Comparison of ENCODE assay signal across 17 mouse cellular contexts in the genomic region with DNA sequence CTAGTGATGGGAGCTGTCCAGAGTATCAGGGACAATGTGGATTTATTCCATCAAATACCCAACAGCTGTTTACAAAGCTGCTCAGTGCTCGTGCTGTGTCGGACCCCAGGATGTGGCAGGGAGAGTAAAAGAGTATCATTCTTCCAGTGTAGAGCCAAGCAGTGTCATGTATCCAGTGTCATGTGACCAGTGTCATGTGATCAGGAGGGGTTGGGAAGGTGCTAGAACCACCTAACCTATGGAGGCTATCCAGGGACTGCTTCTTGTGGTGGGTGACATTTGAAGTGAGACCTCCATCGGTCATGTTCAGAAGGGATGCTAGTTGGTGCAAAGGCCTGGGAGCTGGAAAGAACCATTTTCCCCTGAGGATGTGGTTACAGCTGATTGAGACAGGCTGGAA.
DNase-seq lines count a peak whose midpoint lies in the region; ATAC-seq and TF ChIP-seq lines count a peak whose summit lies in the region.
"Had no signal": no experiment of that assay in that cellular context is flagged by ENCODE, and none has a peak within 500 bp of the region (broad histone marks: within the 10 kb centered on the region; RNA-seq: fewer than 3 reads in every experiment).

No protein-coding gene starts in this region.

- H3K27ac ChIP-seq in heart, embryonic 10.5 days = no peak overlapping the region
- no peak overlapping the region for H3K27ac ChIP-seq in layer of hippocampus, adult 2 months
- peak overlapping the region; percentile 99 for H3K27ac ChIP-seq in liver, embryonic 13.5 days
- H3K27ac ChIP-seq: embryonic facial prominence, embryonic 12.5 days; heart, embryonic 15.5 days; hindbrain, embryonic 12.5 days had no signal

- no peaks in the 10 kb centered on the region for H3K9me3 ChIP-seq in heart, embryonic 10.5 days
- no peaks in the 10 kb centered on the region for H3K9me3 ChIP-seq in liver, embryonic 13.5 days (replicated peaks)
- H3K9me3 ChIP-seq: embryonic facial prominence, embryonic 12.5 days; heart, embryonic 15.5 days; hindbrain, embryonic 12.5 days had no signal

- peak; percentile 3 for DNase-seq in heart, adult 8-10 months (ENCODE audit: low spot score)
- no peak for DNase-seq in heart, embryonic 10.5 days (ENCODE audit: low spot score)
- no peak for DNase-seq in layer of hippocampus, adult 2 months (ENCODE audit: low spot score in 2 of 2)
- no peak for DNase-seq in layer of hippocampus, postnatal 25 days (ENCODE audit: extremely low spot score in 1 of 2, low spot score in 1 of 2)
- peak; percentile 10 for DNase-seq in ES-CJ7 (ENCODE audit: low read depth, low spot score)
- no peak for DNase-seq in liver, embryonic 13.5 days
- no peak for DNase-seq in B cell, adult 2 months
- no peak for DNase-seq in thymus, postnatal 10 days (ENCODE audit: low spot score in 2 of 2)
- DNase-seq: adrenal gland, adult 8-10 months; cerebellum, adult 9-10 months; lung, postnatal 14 days; right cerebral cortex, postnatal 25 days had no signal

- no peak overlapping the region for H3K4me3 ChIP-seq in heart, embryonic 10.5 days
- no peak overlapping the region for H3K4me3 ChIP-seq in layer of hippocampus, adult 2 months
- H3K4me3 ChIP-seq in liver, embryonic 13.5 days (replicated peaks) = no peak overlapping the region
- H3K4me3 ChIP-seq: embryonic facial prominence, embryonic 12.5 days; heart, embryonic 15.5 days; hindbrain, embryonic 12.5 days; megakaryocyte, embryonic 14.5 days had no signal

- peak overlapping the region; percentile 28; the same call in 1 of the 2 replicates for H3K9ac ChIP-seq in liver, embryonic 13.5 days
- H3K9ac ChIP-seq: embryonic facial prominence, embryonic 12.5 days; heart, embryonic 15.5 days; hindbrain, embryonic 12.5 days had no signal

- 82% methylated on average over 3 of the region's 3 CpGs for WGBS in heart, embryonic 10.5 days
- 83% methylated on average over 3 of the region's 3 CpGs for WGBS in liver, embryonic 13.5 days (ENCODE audit: insufficient replicate concordance)

- TF ChIP-seq CTCF in layer of hippocampus, adult 2 months (conservative IDR thresholded peaks at IDR 0.05) = peak; percentile 28; the same call in 1 of the 2 replicates

- peaks cover 9% of the 10 kb centered on the region; the same call in 1 of the 2 replicates for H3K4me1 ChIP-seq in heart, embryonic 10.5 days
- H3K4me1 ChIP-seq in liver, embryonic 13.5 days (replicated peaks) = peaks cover 71% of the 10 kb centered on the region
- H3K4me1 ChIP-seq: heart, embryonic 15.5 days had no signal

- H3K27me3 ChIP-seq in heart, embryonic 10.5 days (ENCODE audit: insufficient read depth, poor library complexity, severe bottlenecking) = peaks cover 26% of the 10 kb centered on the region; the same call in 1 of the 2 replicates
- H3K27me3 ChIP-seq in liver, embryonic 13.5 days = no peaks in the 10 kb centered on the region
- H3K27me3 ChIP-seq: hindbrain, embryonic 12.5 days had no signal

- H3K36me3 ChIP-seq in heart, embryonic 10.5 days = no peaks in the 10 kb centered on the region
- H3K36me3 ChIP-seq in liver, embryonic 13.5 days = no peaks in the 10 kb centered on the region
- H3K36me3 ChIP-seq: embryonic facial prominence, embryonic 12.5 days; heart, embryonic 15.5 days; hindbrain, embryonic 12.5 days had no signal

- ATAC-seq in liver, embryonic 13.5 days (ENCODE audit: low read depth) = no peak
- ATAC-seq: forebrain, embryonic 16.5 days had no signal

- H3K4me2 ChIP-seq in liver, embryonic 13.5 days = no peak overlapping the region
- H3K4me2 ChIP-seq: embryonic facial prominence, embryonic 12.5 days; heart, embryonic 15.5 days; hindbrain, embryonic 12.5 days had no signal

Comparison
In these comparisons a context has a peak if more than half of its experiments do, and no peak if none do; other contexts are left out.
1. DNase-seq: peak in heart, adult 8-10 months (single experiment) and ES-CJ7 (single experiment); none in heart, embryonic 10.5 days (single experiment), layer of hippocampus, adult 2 months (0 of 2), layer of hippocampus, postnatal 25 days (0 of 2), liver, embryonic 13.5 days (single experiment), B cell, adult 2 months (0 of 2) and thymus, postnatal 10 days (0 of 2).